Comparison of ENCODE assay signal across 23 mouse cellular contexts in the genomic region with DNA sequence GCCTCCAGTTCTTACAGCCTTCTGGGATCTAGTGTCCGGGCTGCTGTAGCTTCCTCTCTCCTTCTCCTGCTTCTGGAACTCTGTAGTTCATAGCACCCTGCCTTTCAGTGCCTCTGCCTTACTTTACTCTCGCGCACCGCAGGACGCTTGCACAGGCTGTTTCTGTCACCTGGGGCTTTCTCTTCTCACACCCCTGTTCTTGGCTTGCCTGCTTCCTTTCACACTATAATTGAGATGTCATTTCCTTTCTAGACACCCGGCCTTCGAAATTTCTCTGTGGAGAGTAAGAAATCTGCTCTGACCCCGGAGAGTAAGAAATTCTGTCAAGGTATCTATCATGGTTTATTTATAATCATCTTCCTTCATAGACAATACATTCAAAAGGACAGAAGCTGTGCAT. TPM values are rescaled to one million over a fixed set of nuclear protein-coding genes. Genes with fewer than 3 reads are reported as not detected.
DNase-seq lines count a peak whose midpoint lies in the region; ATAC-seq lines count a peak whose summit lies in the region.
"Had no signal": no experiment of that assay in that cellular context is flagged by ENCODE, and none has a peak within 500 bp of the region (broad histone marks: within the 10 kb centered on the region; RNA-seq: fewer than 3 reads in every experiment).

No protein-coding gene starts in this region.

- peaks cover 17% of the 10 kb centered on the region for H3K4me1 ChIP-seq in forebrain, embryonic 12.5 days

- no peaks in the 10 kb centered on the region for H3K27me3 ChIP-seq in forebrain, embryonic 12.5 days
- H3K27me3 ChIP-seq: hindbrain, embryonic 15.5 days; limb, embryonic 13.5 days; midbrain, embryonic 12.5 days; neural tube, embryonic 12.5 days had no signal

- 92% methylated on average over 8 of the region's 8 CpGs for WGBS in forebrain, embryonic 12.5 days

- DNase-seq in heart, adult 11 months = peak; percentile 73
- DNase-seq in heart, adult 8-10 months (ENCODE audit: low spot score) = no peak
- peak; percentile 41 to 56 for DNase-seq in spleen, postnatal 36 days (ENCODE audit: low spot score in 2 of 2)
- DNase-seq in spleen, postnatal 10 days (ENCODE audit: low spot score in 2 of 2) = no peak
- DNase-seq in thymus, postnatal 0 days (ENCODE audit: low spot score) = peak; percentile 23
- DNase-seq in kidney, postnatal 36 days = no peak
- DNase-seq: adrenal gland, postnatal 10 days; cerebellum, adult 18-20 months; cerebellum, postnatal 14 days; gastrocnemius, postnatal 25 days; heart, adult 2 months; kidney, postnatal 25 days; layer of hippocampus, adult 9-11 months; lung, adult 18-20 months; lung, postnatal 14 days; right cerebral cortex, postnatal 14 days had no signal

- no peak overlapping the region for H3K4me3 ChIP-seq in forebrain, embryonic 12.5 days (replicated peaks)
- H3K4me3 ChIP-seq: forebrain, embryonic 10.5 days; heart, adult 2 months; hindbrain, embryonic 15.5 days; limb, embryonic 13.5 days; midbrain, embryonic 12.5 days; neural tube, embryonic 12.5 days had no signal

- H3K9me3 ChIP-seq in forebrain, embryonic 12.5 days = no peaks in the 10 kb centered on the region
- H3K9me3 ChIP-seq: forebrain, embryonic 10.5 days; hindbrain, embryonic 15.5 days; limb, embryonic 13.5 days; midbrain, embryonic 12.5 days; neural tube, embryonic 12.5 days had no signal

- H3K9ac ChIP-seq in forebrain, embryonic 12.5 days = no peak overlapping the region
- H3K9ac ChIP-seq: hindbrain, embryonic 15.5 days; limb, embryonic 13.5 days; midbrain, embryonic 12.5 days; neural tube, embryonic 12.5 days had no signal

- H3K36me3 ChIP-seq in forebrain, embryonic 12.5 days (replicated peaks) = no peaks in the 10 kb centered on the region
- H3K36me3 ChIP-seq: forebrain, embryonic 10.5 days; hindbrain, embryonic 15.5 days; limb, embryonic 13.5 days; midbrain, embryonic 12.5 days; neural tube, embryonic 12.5 days had no signal

- no peak overlapping the region for H3K4me2 ChIP-seq in forebrain, embryonic 12.5 days
- H3K4me2 ChIP-seq: hindbrain, embryonic 15.5 days; limb, embryonic 13.5 days; midbrain, embryonic 12.5 days; neural tube, embryonic 12.5 days had no signal

- ATAC-seq in forebrain, embryonic 12.5 days (ENCODE audit: low FRiP score) = no peak
- ATAC-seq: intestine, postnatal 0 days had no signal

- no peak overlapping the region for H3K27ac ChIP-seq in forebrain, embryonic 12.5 days
- H3K27ac ChIP-seq: forebrain, embryonic 10.5 days; heart, adult 2 months; hindbrain, embryonic 15.5 days; limb, embryonic 13.5 days; midbrain, embryonic 12.5 days; neural tube, embryonic 12.5 days had no signal

RNA-seq across cellular contexts. Expression of a gene that starts 2.9 kb away (rescaled TPM):
- 10 to 100 TPM; 46.9 to 59.1 (median 53.0) TPM for total RNA-seq in heart, adult 8-10 months (2022)
- polyA plus RNA-seq in thymus, postnatal 0 days (2015; fragmentation: Nextera tagmentation; extraction: Ambion mirVana) = 10.9 and 15.3 TPM in 2 replicates
- 11.7 and 13.7 TPM in 2 replicates for polyA plus RNA-seq in forebrain, embryonic 12.5 days (2016; fragmentation: Nextera tagmentation; extraction: Ambion mirVana)

Comparison
In these comparisons a context has a peak if more than half of its experiments do, and no peak if none do; other contexts are left out.
1. DNase-seq: peak in heart, adult 11 months (single experiment), spleen, postnatal 36 days (2 of 2) and thymus, postnatal 0 days (single experiment); none in heart, adult 8-10 months (single experiment), spleen, postnatal 10 days (0 of 2) and kidney, postnatal 36 days (0 of 2).